Mouse (Mus musculus): ENCODE measurements around the gene Asb11. TPM values are rescaled to one million over a fixed set of nuclear protein-coding genes. Genes with fewer than 3 reads are reported as not detected.

The Asb11 gene
- polyA plus RNA-seq, 1 experiment from 2014 or later: not detected

DNA sequence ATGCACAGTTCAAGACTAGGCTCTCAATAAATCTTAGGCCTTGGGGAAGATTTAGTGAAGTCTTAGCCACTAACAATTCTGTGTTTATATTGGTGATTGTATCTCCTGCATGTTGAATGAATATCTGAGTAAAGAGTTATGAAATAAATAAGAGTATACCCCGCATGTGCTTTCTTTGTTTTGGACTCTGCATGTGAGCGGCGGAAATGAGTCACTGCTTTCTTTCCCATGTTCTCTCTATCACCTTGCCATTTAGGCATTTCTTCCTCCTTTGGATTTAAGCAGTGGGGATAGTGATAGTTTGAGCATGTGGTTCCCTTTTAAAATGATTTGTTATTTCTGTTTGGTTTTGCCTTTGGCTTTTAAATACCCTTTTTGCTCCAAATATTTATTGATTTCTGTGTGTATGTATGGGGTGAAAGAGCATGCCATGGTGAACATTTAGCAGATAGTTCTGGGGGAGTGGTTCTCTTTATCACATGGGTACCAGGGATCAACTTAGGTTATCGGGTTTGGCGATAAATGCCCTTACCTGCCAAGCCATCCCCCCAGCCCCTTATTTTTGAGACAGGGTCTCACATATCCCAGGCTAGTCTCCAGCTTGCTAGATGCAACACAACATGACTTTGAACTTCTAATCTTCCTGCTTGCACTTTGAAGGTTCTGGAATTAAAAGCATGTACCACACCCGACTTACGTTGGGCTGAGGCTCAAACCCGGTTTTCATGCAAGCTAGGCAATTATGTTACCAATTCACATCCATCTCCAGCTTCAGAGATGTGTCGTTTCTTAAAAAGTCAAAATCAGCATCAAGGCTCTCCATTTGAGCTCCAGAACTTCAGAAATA, 10.3 kb downstream of the Asb11 start:
- peak; percentile 58 for ATAC-seq
- H3K4me1 ChIP-seq: peaks cover 24% of the 10 kb centered on the region; the same call in 1 of the 2 replicates
- no peaks in the 10 kb centered on the region; the same call in 1 of the 2 replicates for H3K9me3 ChIP-seq (replicated peaks)
- no peak overlapping the region for H3K9ac ChIP-seq
- H3K36me3 ChIP-seq: no peaks in the 10 kb centered on the region
- H3K4me3 ChIP-seq: no peak overlapping the region
- H3K27me3 ChIP-seq (replicated peaks): no peaks in the 10 kb centered on the region
- 56% methylated on average over 9 of the region's 9 CpGs for WGBS (ENCODE audit: insufficient replicate concordance)
- peak overlapping the region; percentile 39 for H3K4me2 ChIP-seq
- peak overlapping the region; percentile 85 for H3K27ac ChIP-seq

DNA sequence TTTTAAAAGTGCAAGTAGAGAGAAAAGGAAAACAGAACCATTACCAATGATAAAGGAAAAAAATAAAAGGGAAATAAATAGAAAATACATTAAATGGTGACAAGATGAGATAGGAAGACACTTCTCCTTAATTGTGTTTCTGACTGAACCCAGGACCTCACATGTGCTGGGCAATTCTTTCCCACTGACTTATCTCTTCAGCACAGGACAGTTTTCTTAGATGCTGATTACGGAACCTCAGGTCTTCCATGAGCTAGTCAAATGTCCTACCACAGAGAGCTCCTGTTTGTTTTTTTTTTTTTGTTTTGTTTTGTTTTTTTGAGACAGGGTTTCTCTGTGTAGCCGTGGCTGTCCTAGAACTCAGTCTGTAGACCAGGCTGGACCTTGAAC, 10.9 kb downstream of the Asb11 start:
- WGBS (ENCODE audit: insufficient replicate concordance): 31% methylated on average over 2 of the region's 2 CpGs
- Histone ChIP-seq H3K4me1 (peaks cover 24% of the 10 kb centered on the region; the same call in 1 of the 2 replicates), H3K4me3 (no peak overlapping the region), H3K9ac (no peak overlapping the region), H3K9me3 (replicated peaks) (no peaks in the 10 kb centered on the region; the same call in 1 of the 2 replicates), H3K27ac (peak overlapping the region; percentile 85), H3K27me3 (replicated peaks) (no peaks in the 10 kb centered on the region), H3K4me2 (peak overlapping the region; percentile 39), H3K36me3 (no peaks in the 10 kb centered on the region)
- peak; percentile 91 for ATAC-seq

DNA sequence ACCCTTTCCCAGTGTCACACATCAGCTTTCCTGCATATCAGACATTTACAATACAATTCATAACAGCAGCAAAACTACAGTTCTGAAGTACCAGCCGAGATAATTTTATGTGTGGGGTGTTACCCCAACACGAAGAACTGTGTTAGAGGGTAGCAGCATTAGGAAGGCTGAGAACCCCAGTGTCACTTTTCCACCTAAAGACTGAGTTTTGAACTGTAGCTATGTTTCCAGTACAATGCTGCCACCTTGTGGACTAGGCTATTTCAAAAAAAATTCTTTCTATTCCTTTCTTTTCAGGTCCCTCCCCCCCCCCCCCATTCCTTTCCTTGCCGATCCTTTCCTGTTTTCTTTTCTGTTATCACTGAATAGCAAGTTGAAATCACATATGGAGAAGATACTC, 12.4 kb downstream of the Asb11 start:
- peaks cover 24% of the 10 kb centered on the region; the same call in 1 of the 2 replicates for H3K4me1 ChIP-seq
- H3K4me2 ChIP-seq: no peak overlapping the region
- H3K27ac ChIP-seq: no peak overlapping the region
- H3K36me3 ChIP-seq: no peaks in the 10 kb centered on the region
- H3K27me3 ChIP-seq (replicated peaks): no peaks in the 10 kb centered on the region
- no peak overlapping the region for H3K4me3 ChIP-seq
- 16% methylated on average over 3 of the region's 3 CpGs for WGBS (ENCODE audit: insufficient replicate concordance)
- ATAC-seq: no peak
- no peak overlapping the region for H3K9ac ChIP-seq
- H3K9me3 ChIP-seq (replicated peaks): no peaks in the 10 kb centered on the region; the same call in 1 of the 2 replicates

DNA sequence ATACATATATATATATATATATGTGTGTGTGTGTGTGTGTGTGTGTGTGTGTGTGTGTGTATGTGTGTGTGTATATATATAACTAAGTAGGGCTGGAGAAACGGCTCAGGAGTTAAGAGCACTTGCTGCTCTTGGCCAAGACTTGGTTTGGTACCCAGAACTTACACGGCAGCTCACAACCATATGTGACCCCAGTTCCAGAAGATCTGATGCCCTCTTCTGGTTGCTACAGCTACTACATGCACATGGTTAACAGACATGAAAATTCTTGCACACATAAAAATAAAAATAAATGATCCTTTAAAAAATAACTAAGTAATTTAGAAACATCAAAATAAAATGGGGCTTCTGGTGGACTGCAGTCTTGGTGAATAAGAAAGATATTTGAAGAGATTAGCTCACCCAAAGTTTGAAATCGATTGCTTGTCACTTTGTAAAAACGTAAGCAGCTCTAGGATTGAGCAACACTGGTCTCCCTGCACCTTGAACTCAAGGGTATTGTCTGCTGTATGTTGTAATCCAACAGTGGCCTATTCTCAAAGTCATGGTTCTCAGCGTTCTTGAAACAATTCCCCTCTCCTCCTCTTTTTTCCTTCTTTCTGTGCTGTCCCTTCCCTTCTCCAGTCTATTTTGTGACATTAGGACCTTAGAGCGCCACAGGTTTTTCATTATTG, 22.5 kb downstream of the Asb11 start:
- H3K36me3 ChIP-seq: no peaks in the 10 kb centered on the region
- WGBS (ENCODE audit: insufficient replicate concordance): 51% methylated on average over 6 of the region's 6 CpGs
- no peaks in the 10 kb centered on the region for H3K9me3 ChIP-seq (replicated peaks)
- no peaks in the 10 kb centered on the region for H3K27me3 ChIP-seq (replicated peaks)
- no peak overlapping the region for H3K27ac ChIP-seq
- no peaks in the 10 kb centered on the region for H3K4me1 ChIP-seq
- no peak overlapping the region for H3K4me3 ChIP-seq
- no peak overlapping the region for H3K9ac ChIP-seq
- ATAC-seq: no peak
- no peak overlapping the region for H3K4me2 ChIP-seq

DNA sequence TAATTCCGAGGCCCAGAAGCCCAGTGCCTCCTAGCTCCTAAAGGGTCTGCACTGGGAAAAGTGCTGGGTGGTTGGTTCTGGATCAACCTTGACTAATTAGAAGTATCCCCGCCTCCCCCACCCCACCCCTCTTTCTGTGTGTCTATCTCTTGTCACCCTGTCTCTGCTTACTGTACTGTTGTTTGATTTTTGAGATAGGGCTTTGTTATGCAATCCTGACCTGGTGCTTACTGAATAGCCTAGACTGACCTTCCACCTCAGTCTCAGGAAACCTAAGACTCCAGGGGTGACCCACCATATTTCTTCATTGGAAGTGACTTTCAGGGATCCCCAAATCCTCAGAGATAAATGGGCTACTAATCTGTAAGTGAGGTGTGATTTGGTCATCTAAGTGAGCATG, 65.5 kb downstream of the Asb11 start:
- H3K4me1 ChIP-seq: no peaks in the 10 kb centered on the region
- H3K27me3 ChIP-seq (replicated peaks): no peaks in the 10 kb centered on the region
- H3K4me2 ChIP-seq: no peak overlapping the region
- H3K27ac ChIP-seq: no peak overlapping the region
- no peak for ATAC-seq
- no peak overlapping the region for H3K4me3 ChIP-seq
- H3K9ac ChIP-seq: no peak overlapping the region
- H3K36me3 ChIP-seq: no peaks in the 10 kb centered on the region
- 51% methylated on average over 2 of the region's 2 CpGs for WGBS (ENCODE audit: insufficient replicate concordance)
- no peaks in the 10 kb centered on the region for H3K9me3 ChIP-seq (replicated peaks)

DNA sequence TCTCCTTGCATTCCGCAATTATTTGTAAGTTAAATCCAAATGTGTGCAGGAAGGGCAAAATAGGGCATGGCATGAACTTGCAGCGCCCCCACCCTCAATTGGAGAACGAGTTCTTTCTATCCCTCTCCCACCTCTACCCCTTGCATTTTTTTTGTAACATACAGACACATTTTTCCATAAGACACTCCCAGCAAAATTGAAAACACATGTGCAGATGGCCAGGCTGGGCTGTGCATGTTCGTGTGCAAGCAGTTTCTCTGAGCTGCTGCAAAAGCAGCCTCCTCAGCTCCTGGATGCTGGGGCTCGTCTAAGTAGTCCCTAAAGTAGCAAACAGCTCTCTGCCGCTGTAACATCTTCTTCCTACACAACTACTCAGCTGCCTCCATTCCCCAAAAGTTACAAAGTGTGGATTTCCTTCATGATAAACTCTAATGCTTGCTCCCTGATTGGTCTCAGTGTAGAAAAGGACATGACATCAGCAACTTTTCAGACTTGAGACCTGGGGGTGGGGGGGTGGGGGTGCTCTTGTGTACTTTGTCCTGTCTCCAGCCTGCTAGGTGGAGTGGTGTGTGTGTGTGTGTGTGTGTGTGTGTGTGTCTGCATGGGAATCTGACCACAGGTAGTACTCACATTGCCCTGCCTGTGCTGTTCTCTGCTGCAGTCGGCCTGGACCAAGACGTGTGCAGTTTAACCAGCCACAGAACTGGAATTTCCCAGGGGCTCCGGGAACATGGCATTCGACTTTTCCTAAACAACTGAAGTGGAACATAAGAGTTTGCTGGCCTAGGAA, 69.1 kb downstream of the Asb11 start, which contains the start of gene Asb9:
Asb9 (plus strand) TSS at position 619 of the 790 bp plus-strand sequence.
- Histone ChIP-seq H3K27me3 (replicated peaks) (no peaks in the 10 kb centered on the region), H3K4me2 (no peak within 1 kb of the TSS), H3K9ac (no peak within 1 kb of the TSS), H3K27ac (no peak within 1 kb of the TSS), H3K36me3 (no peaks in the 10 kb centered on the region), H3K4me1 (no peaks in the 10 kb centered on the region), H3K4me3 (no peak within 1 kb of the TSS), H3K9me3 (replicated peaks) (no peaks in the 10 kb centered on the region)
- no peak for ATAC-seq
- 67% methylated on average over 10 of the region's 10 CpGs for WGBS (ENCODE audit: insufficient replicate concordance)

DNA sequence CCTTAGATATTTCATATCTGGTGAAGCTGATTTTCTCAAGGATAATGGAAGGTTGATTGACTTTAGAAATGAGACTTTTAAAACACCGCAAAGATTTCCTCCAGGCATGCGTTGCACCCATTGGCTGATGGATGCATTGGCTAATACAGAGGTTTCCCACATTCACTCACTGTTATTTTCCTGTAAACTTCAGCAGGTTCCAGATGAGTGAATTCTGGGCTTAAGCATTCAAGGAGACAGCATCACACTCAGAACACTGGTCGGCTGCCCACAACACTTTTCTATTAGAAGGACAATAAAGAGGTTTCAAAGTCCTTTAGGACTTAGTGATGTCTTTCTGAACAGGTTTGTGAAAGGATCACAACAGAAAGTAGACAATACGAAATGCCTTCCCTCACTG, 70.3 kb downstream of the Asb11 start:
- Histone ChIP-seq H3K36me3 (no peaks in the 10 kb centered on the region), H3K4me1 (no peaks in the 10 kb centered on the region), H3K9ac (no peak overlapping the region), H3K9me3 (replicated peaks) (no peaks in the 10 kb centered on the region), H3K27me3 (replicated peaks) (no peaks in the 10 kb centered on the region), H3K4me3 (no peak overlapping the region), H3K4me2 (no peak overlapping the region), H3K27ac (no peak overlapping the region)
- ATAC-seq: no peak
- 72% methylated on average over 4 of the region's 4 CpGs for WGBS (ENCODE audit: insufficient replicate concordance)

DNA sequence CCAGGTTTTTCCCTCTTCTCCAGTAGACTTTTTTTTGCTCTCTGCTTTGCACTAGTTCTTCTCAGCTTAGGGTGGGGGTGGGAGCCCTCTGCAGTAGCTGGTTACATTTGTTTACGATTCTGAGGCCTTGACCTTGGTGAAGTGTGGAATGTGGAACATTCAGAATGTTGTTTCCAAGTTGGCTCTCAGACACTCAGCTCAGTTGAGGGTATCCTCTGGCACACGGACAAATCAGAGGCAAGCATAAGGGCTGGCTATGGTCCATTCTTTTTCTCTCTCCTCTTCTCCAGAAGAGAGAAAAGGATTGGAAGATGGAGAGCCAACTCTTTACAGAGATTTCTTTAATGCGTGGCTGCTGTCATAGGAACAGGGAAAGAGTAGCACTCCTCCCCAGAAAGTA, 71.9 kb downstream of the Asb11 start:
- no peak for ATAC-seq
- H3K4me3 ChIP-seq: no peak overlapping the region
- no peak overlapping the region for H3K9ac ChIP-seq
- H3K4me1 ChIP-seq: no peaks in the 10 kb centered on the region
- H3K4me2 ChIP-seq: no peak overlapping the region
- no peak overlapping the region for H3K27ac ChIP-seq
- no peaks in the 10 kb centered on the region for H3K27me3 ChIP-seq (replicated peaks)
- H3K9me3 ChIP-seq (replicated peaks): no peaks in the 10 kb centered on the region
- no peaks in the 10 kb centered on the region for H3K36me3 ChIP-seq
- WGBS (ENCODE audit: insufficient replicate concordance): 43% methylated on average over 3 of the region's 3 CpGs

Other genes with a start within 250 kb of the Asb11 start
- 0.16 and 0.20 TPM in 2 replicates for gene Bmx, start 178.8 kb upstream of the Asb11 start, polyA plus RNA-seq (2016; fragmentation: Nextera tagmentation; extraction: Ambion mirVana)
- 18.8 and 19.8 TPM in 2 replicates for gene Pir, start 167.6 kb upstream of the Asb11 start, polyA plus RNA-seq (2016; fragmentation: Nextera tagmentation; extraction: Ambion mirVana)
- 1.0 and 1.2 TPM in 2 replicates for gene Vegfd, start 63.6 kb upstream of the Asb11 start, polyA plus RNA-seq (2016; fragmentation: Nextera tagmentation; extraction: Ambion mirVana)
- 20.6 and 22.2 TPM in 2 replicates for gene Piga, start 17.2 kb upstream of the Asb11 start, polyA plus RNA-seq (2016; fragmentation: Nextera tagmentation; extraction: Ambion mirVana)
- not detected in 2 replicates for gene Asb9, start 69.3 kb downstream of the Asb11 start, polyA plus RNA-seq (2016; fragmentation: Nextera tagmentation; extraction: Ambion mirVana)